Mouse (Mus musculus): ENCODE data around the gene Nup54.

The Nup54 gene

GRCm38 (mm10) chr5:92376795-92377405, 58.1 kb downstream of the Nup54 start:
- DNase-seq (ENCODE audit: low read depth, low spot score): no peak

- DNase-seq (ENCODE audit: low read depth, low spot score): no peak
Measured at GRCm38 (mm10) chr5:92375368-92375767, 59.7 kb downstream of the Nup54 start.

GRCm38 (mm10) chr5:92374721-92375142, 60.3 kb downstream of the Nup54 start:
- DNase-seq (ENCODE audit: low read depth, low spot score): no peak

GRCm38 (mm10) chr5:92372605-92373004, 62.4 kb downstream of the Nup54 start:
- DNase-seq (ENCODE audit: low read depth, low spot score): no peak

- no peak for DNase-seq (ENCODE audit: low read depth, low spot score)
Measured at GRCm38 (mm10) chr5:92371361-92371976, 63.5 kb downstream of the Nup54 start.

GRCm38 (mm10) chr5:92370891-92371290, 64.1 kb downstream of the Nup54 start:
- DNase-seq (ENCODE audit: low read depth, low spot score): no peak

- DNase-seq (ENCODE audit: low read depth, low spot score): no peak
Measured at GRCm38 (mm10) chr5:92370392-92370791, 64.6 kb downstream of the Nup54 start.

- DNase-seq (ENCODE audit: low read depth, low spot score): peak; percentile 40
Measured at GRCm38 (mm10) chr5:92369151-92369994, 65.6 kb downstream of the Nup54 start.

- DNase-seq (ENCODE audit: low read depth, low spot score): no peak
Measured at GRCm38 (mm10) chr5:92368392-92368791, 66.6 kb downstream of the Nup54 start.

GRCm38 (mm10) chr5:92366565-92366964, 68.5 kb downstream of the Nup54 start:
- no peak for DNase-seq (ENCODE audit: low read depth, low spot score)
